Mouse (Mus musculus): ENCODE measurements around the gene Psme2b. TPM values are rescaled to one million over a fixed set of nuclear protein-coding genes. Genes with fewer than 3 reads are reported as not detected.
"Not testable (repeated sequence)": the region's sequence is repeated elsewhere in the genome, so short reads cannot be mapped to it uniquely, and the experiment has no call there.

Gene Psme2b
- total RNA-seq (2021) = 1 to 10 TPM; 3.3 to 5.3 TPM

DNA sequence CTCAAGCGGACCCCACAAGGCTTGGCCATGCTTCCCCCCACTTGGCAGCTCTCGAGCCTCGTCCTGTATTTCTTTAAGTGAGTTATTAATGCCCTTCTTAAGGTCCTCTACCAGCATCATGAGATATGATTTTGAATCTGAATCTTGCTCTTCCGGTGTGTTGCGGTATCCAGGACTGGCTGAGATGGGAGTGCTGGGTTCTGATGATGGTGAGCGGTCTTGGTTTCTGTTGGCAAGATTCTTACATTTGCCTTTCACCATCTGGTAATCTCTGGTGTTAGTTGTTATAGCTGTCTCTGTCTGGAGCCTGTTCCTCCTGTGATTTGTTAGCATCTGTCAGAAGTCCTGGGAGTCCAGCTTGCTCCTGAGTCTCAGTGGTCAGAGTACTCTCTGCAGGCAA is at the start of gene Psme2b:
TSS of gene Psme2b (minus strand) at position 101 of the 400 bp plus-strand sequence.
- intact Hi-C loops (cut with DNase I); DNase-seq: not testable (repeated sequence)

- DNase-seq; intact Hi-C loops (cut with DNase I): not testable (repeated sequence)
Measured at GRCm38 (mm10) chr11:48994018-48994417, 48.0 kb upstream of the Psme2b start, which contains the start of gene Tgtp1. TSS of gene Tgtp1 (minus strand) at chr11:48994172.

- DNase-seq; intact Hi-C loops (cut with DNase I): not testable (repeated sequence)
Measured at GRCm38 (mm10) chr11:48993296-48993695, 47.3 kb upstream of the Psme2b start.

GRCm38 (mm10) chr11:48991740-48992520 is 45.9 kb upstream of the Psme2b start, which contains the start of gene Gm12185:
TSS of gene Gm12185 (minus strand) at chr11:48992226.
- DNase-seq = peak in 1 of 2 experiments; percentile 13
- intact Hi-C loops (cut with DNase I) = not testable (repeated sequence)

DNA sequence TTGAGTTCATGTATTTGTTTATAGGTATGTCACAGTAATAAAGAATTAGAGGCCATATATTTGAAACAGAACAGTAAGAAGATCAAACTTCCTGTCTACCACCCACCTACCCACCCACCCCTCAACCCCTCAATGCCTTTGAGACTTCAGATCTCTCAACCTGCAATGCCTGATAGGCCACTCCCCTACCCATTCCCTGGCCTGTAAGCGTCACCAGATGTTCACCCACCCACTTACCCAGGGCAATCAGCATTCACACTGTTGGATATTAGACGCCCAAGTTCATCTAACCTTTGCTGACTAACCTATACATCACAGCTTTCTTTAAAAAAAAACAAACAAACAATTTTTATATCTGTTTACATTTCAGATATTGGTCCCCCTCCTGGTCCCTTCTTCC is 44.0 kb upstream of the Psme2b start:
- DNase-seq; intact Hi-C loops (cut with DNase I): not testable (repeated sequence)

GRCm38 (mm10) chr11:48988219-48988618 is 42.2 kb upstream of the Psme2b start:
- DNase-seq; intact Hi-C loops (cut with DNase I): not testable (repeated sequence)

DNA sequence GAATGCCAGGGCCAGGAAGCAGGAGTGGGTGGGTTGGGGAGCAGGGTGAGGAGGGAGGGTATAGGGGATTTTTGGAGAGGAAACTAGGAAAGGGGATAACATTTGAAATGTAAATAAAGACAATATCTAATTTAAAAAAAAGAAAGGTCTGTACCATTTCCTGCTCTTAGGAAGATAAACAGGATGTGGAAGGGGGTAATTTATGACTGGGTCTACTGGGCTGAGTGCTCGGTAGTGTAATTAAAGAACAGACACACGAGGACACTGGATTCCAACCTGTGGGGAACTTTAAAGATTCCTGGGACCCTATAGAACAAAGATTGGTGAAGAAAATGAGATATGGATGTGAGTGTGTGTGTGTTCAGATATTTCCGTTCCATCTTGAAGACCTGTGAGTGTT is 36.9 kb upstream of the Psme2b start:
- intact Hi-C loops (cut with DNase I); DNase-seq: not testable (repeated sequence)

GRCm38 (mm10) chr11:48980052-48980451 is 34.1 kb upstream of the Psme2b start:
- intact Hi-C loops (cut with DNase I); DNase-seq: not testable (repeated sequence)

GRCm38 (mm10) chr11:48979251-48979650 is 33.3 kb upstream of the Psme2b start, which contains the start of gene 9930111J21Rik1:
TSS of gene 9930111J21Rik1 (minus strand) at chr11:48979398.
- DNase-seq; intact Hi-C loops (cut with DNase I): not testable (repeated sequence)

DNA sequence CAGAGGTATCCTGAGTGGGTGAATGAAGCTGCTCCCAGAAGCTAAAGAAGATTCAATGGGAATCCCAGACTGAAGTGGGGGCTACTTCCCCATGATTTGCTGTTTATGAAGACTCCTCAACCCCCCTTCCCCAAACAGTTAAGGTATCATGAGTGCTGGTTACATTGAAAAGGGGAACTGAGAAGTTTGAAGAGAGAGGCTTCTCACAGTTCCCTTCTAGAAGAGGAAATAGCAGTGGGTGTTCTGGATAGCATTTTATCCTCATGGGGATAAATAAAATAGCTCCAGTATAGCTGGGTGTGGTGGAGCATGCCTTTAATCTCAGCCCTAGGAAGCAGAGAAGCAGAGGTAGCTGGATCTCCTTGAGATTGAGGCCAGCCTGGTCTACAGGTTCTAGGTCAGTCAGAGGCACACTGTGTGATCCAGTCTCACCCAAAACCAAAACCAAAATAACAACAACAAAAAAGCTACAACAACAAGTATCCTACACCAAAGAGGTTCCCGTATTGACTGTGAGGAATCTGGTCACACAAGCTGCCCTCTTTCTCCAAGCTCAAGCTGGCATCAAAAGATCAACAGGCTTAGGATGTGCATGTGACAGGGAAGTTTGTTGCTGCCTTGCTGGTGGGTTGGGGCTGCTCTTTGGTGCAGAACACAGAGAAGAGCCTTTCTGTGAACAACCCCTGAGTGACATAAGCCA is 32.4 kb upstream of the Psme2b start, which contains the start of gene Olfr56:
TSS of gene Olfr56 (plus strand) at position 650 of the 700 bp plus-strand sequence.
- DNase-seq; intact Hi-C loops (cut with DNase I): not testable (repeated sequence)

DNA sequence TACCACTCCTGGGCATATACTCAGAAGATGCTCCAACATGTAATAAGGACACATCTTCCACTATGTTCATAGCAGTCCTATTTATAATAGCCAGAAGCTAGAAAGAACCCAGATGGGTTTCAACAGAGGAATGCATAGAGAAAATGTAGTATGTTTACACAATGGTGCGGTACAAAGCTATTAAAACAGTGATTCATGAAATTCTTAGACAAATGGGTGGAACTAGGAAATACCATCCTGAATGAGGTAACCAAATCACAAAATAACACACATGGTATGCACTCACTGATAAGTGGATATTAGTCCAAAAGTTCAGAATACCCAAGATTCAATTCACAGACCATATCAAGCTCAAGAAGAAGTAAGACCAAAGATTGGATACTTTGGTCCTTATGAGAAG is 28.7 kb upstream of the Psme2b start:
- DNase-seq = not testable (repeated sequence)

DNA sequence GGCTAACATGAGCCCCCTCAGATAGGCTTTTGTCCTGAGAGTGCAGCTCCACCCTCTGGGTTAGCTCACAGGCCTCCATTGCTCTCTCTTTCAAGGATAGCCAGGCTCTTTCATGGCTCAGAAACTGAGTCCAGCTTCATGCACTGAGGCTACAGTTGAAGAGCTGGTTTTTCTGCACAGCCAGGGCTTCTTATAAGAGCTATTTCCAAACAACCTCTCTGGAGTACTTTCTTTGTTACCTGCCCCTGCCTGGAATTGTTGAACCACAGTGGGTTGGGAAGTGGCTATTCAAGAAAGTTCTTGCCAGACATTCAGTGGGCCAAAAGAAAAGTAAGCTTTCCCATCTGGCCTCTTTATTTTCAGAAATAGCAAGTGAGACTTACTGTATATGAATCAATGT is 6.7 kb downstream of the Psme2b start:
- intact Hi-C loops (cut with DNase I); DNase-seq: not testable (repeated sequence)

More for the DNA sequence above, 28.7 kb upstream of the Psme2b start:
- intact Hi-C loops (cut with DNase I) = not testable (repeated sequence)

- intact Hi-C loops (cut with DNase I); DNase-seq: not testable (repeated sequence)
Measured at GRCm38 (mm10) chr11:48935291-48935690, 10.7 kb downstream of the Psme2b start.

DNA sequence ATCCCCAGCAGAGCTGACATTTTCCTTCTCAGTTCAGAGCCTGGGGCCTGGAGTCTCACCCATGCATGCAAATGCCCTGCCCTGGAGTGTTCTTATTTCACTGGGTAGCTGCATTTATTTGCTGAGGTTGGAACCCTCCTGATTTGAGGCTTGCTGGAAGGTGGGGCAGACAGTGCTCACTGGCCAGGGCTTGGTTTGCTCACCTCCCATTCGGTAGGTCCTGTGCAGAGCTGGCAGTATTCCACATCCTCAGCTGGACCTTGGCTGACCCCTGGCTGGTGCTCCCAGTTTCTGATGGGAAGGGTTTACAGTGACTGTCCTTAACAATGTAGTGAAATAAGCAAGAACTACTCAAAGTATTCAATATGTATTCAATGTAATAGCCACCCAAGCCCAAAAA is 12.1 kb downstream of the Psme2b start:
- intact Hi-C loops (cut with DNase I); DNase-seq: not testable (repeated sequence)

- DNase-seq; intact Hi-C loops (cut with DNase I): not testable (repeated sequence)
Measured at GRCm38 (mm10) chr11:48933422-48933821, 12.6 kb downstream of the Psme2b start.

DNA sequence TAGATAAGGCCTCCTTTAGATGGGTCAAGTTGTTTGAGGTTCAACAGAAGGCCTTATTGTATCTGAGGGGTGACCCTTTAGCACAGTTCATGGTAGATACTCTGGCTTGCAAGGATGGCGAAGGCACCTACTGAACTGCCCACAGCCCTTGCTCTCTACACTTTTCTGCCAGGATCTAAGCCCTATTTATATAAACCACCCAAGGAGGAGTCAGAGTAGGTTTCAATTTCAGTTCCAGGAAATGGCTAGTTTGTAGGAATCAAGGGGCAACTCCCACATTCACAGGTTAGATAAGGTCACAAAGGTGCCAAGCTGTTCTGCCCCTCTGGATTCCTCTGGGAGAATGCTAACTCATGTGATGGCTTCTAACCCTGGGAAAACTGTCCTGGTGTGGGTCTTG is 17.9 kb downstream of the Psme2b start:
- DNase-seq; intact Hi-C loops (cut with DNase I): not testable (repeated sequence)

GRCm38 (mm10) chr11:48926437-48926836 is 19.6 kb downstream of the Psme2b start:
- intact Hi-C loops (cut with DNase I) = not testable (repeated sequence)

GRCm38 (mm10) chr11:48923818-48924217 is 22.2 kb downstream of the Psme2b start:
- intact Hi-C loops (cut with DNase I) = not testable (repeated sequence)

More at GRCm38 (mm10) chr11:48926437-48926836, 19.6 kb downstream of the Psme2b start:
- DNase-seq = not testable (repeated sequence)

GRCm38 (mm10) chr11:48918380-48918779 is 27.6 kb downstream of the Psme2b start:
- DNase-seq = no peak

More at GRCm38 (mm10) chr11:48923818-48924217, 22.2 kb downstream of the Psme2b start:
- DNase-seq = not testable (repeated sequence)

DNA sequence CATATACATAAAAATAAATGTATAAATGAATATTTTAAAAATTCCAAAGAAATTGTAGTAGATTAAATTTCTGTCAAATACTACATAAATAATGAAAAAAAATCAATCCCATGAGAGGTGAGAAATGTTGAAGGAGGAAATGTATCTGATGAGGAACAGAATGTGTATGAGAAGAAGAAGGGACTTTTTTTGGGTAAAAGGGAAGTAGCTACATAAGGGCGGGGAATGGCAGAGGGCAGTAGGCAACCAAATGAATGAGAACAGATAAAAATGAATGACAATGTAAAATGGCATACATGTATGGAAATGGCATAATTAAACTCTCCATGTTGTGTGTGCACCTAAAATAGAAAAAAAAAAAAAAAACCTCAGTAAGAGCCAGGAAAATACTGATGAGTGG is 32.4 kb downstream of the Psme2b start:
- DNase-seq = no peak
- intact Hi-C loops (cut with DNase I) = no loop called here

More at GRCm38 (mm10) chr11:48918380-48918779, 27.6 kb downstream of the Psme2b start:
- intact Hi-C loops (cut with DNase I) = no loop called here

- intact Hi-C loops (cut with DNase I) = no loop called here
Measured at GRCm38 (mm10) chr11:48908459-48908858, 37.5 kb downstream of the Psme2b start.

More at GRCm38 (mm10) chr11:48908459-48908858, 37.5 kb downstream of the Psme2b start:
- DNase-seq = no peak
